Mouse (Mus musculus) kidney, adult 11 months (tissue): ENCODE measurements around the gene Sycp3.
A peak's percentile ranks its signal among the peaks of the same experiment; 100 is the strongest.
"Not testable (repeated sequence)": the region's sequence is repeated elsewhere in the genome, so short reads cannot be mapped to it uniquely, and the experiment has no call there.

Experiments
- DNase-seq: peaks from one replicate; pipeline ENCODE4 v3.0.0; 2022

Sycp3 gene

GRCm38 (mm10) chr10:88459502-88459992 is at the start of gene Sycp3:
TSS of gene Sycp3 (plus strand) at chr10:88459569.
- DNase-seq, result peak; percentile 39

- DNase-seq, result no peak
Observed at GRCm38 (mm10) chr10:88409751-88410150, 49.6 kb upstream of the Sycp3 start.

GRCm38 (mm10) chr10:88412290-88412995 is 46.9 kb upstream of the Sycp3 start:
- DNase-seq, result no peak

GRCm38 (mm10) chr10:88417686-88418085 is 41.7 kb upstream of the Sycp3 start:
- DNase-seq, result no peak

- DNase-seq, result no peak
Observed at GRCm38 (mm10) chr10:88420141-88420541, 39.2 kb upstream of the Sycp3 start.

- no peak for DNase-seq
Observed at GRCm38 (mm10) chr10:88420655-88421435, 38.5 kb upstream of the Sycp3 start.

GRCm38 (mm10) chr10:88426158-88426816 is 33.1 kb upstream of the Sycp3 start:
- no peak for DNase-seq

GRCm38 (mm10) chr10:88426896-88427295 is 32.5 kb upstream of the Sycp3 start:
- no peak for DNase-seq

- DNase-seq, result no peak
Observed at GRCm38 (mm10) chr10:88427998-88428397, 31.4 kb upstream of the Sycp3 start.

- DNase-seq, result no peak
Observed at GRCm38 (mm10) chr10:88441224-88441623, 18.1 kb upstream of the Sycp3 start.

- DNase-seq, result no peak
Observed at GRCm38 (mm10) chr10:88451221-88451620, 8.1 kb upstream of the Sycp3 start.

- DNase-seq, result no peak
Observed at GRCm38 (mm10) chr10:88451990-88452389, 7.4 kb upstream of the Sycp3 start.

- DNase-seq, result no peak
Observed at GRCm38 (mm10) chr10:88457816-88458215, 1.6 kb upstream of the Sycp3 start.

GRCm38 (mm10) chr10:88460122-88460820 is 902 bp downstream of the Sycp3 start:
- DNase-seq, result peak; percentile 17

- not testable (repeated sequence) for DNase-seq
Observed at GRCm38 (mm10) chr10:88482866-88483265, 23.5 kb downstream of the Sycp3 start.

GRCm38 (mm10) chr10:88488629-88489028 is 29.3 kb downstream of the Sycp3 start:
- DNase-seq, result no peak

GRCm38 (mm10) chr10:88491632-88492031 is 32.3 kb downstream of the Sycp3 start:
- DNase-seq, result no peak

GRCm38 (mm10) chr10:88492658-88493057 is 33.3 kb downstream of the Sycp3 start:
- no peak for DNase-seq

GRCm38 (mm10) chr10:88494959-88495587 is 35.7 kb downstream of the Sycp3 start:
- no peak for DNase-seq

GRCm38 (mm10) chr10:88496864-88497564 is 37.6 kb downstream of the Sycp3 start:
- DNase-seq, result no peak

- no peak for DNase-seq
Observed at GRCm38 (mm10) chr10:88499993-88500392, 40.6 kb downstream of the Sycp3 start.

- DNase-seq, result peak; percentile 68
Observed at GRCm38 (mm10) chr10:88501370-88501769, 42.0 kb downstream of the Sycp3 start.
